Mouse (Mus musculus): ENCODE results near the gene Gm20708. TPM values are rescaled to one million over a fixed set of nuclear protein-coding genes. Genes with fewer than 3 reads are reported as not detected.
A peak's percentile ranks its signal among the peaks of the same experiment; 100 is the strongest.

The Gm20708 gene
- polyA plus RNA-seq (2015; fragmentation: Nextera tagmentation; extraction: Ambion mirVana), result 0.30 TPM in 1 of 2 replicates, not detected in the other

DNA sequence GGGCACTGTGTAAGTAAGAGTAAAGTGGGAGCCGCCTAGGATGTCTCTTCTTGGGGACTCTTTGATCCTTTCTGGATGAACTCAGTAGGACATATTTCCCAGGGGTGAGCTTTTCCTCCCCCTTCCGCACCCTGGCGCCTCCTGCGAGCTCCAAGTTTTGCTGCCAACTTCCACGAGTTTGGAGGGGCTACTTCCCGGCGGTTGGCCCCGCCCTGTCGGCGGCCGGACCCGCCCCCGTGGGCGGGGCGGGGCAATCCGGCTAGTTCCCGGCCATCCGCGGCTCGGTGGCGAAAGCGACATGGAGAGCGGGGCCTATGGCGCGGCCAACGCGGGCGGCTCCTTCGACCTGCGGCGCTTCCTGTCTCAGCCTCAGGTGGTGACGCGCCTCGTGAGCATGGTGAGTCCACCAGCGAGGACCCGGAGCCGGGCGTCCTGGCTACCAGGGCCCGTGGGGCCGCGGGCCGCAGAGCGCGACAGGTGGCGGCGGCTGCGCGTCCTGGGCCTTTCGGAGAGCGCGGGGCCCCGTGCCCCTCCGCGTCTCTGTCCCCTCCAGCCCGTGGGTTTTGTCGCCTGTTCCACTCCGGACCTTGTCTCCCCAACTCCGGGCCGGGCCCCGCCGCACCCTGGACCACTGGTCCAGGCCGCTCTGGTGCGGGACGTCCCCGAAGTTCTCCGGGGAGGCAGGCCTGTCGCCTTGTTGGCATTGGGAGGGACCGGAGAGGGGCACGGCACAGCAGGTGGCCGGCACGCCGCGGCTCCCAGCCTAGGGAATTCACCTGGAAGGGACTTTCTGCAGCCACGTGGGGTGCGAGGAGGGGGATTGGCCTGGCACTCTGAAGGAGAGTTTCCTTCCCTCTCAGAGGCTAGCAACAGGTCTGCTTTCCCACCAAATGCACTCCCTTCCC is at the start of gene Gm20708, which contains the start of gene Syngr2:
Gm20708 (plus strand) TSS at position 262 of the 905 bp plus-strand sequence.
Syngr2 (plus strand) TSS at position 262 of the 905 bp plus-strand sequence.
- Histone ChIP-seq H3K9me3 (replicated peaks) (no peaks in the 10 kb centered on the region), H3K27me3 (no peaks in the 10 kb centered on the region), H3K9ac (peak within 1 kb of the TSS; percentile 91), H3K36me3 (peaks cover 79% of the 10 kb centered on the region), H3K4me1 (replicated peaks) (peaks cover 89% of the 10 kb centered on the region), H3K4me2 (peak within 1 kb of the TSS; percentile 83), H3K4me3 (replicated peaks) (peak within 1 kb of the TSS; percentile 81), H3K27ac (peak within 1 kb of the TSS; percentile 87)
- ATAC-seq (ENCODE audit: low read depth) (peak; percentile 72), DNase-seq (peak; percentile 79)
- under 1% methylated on average over 75 of the region's 75 CpGs for WGBS (ENCODE audit: insufficient replicate concordance)

DNA sequence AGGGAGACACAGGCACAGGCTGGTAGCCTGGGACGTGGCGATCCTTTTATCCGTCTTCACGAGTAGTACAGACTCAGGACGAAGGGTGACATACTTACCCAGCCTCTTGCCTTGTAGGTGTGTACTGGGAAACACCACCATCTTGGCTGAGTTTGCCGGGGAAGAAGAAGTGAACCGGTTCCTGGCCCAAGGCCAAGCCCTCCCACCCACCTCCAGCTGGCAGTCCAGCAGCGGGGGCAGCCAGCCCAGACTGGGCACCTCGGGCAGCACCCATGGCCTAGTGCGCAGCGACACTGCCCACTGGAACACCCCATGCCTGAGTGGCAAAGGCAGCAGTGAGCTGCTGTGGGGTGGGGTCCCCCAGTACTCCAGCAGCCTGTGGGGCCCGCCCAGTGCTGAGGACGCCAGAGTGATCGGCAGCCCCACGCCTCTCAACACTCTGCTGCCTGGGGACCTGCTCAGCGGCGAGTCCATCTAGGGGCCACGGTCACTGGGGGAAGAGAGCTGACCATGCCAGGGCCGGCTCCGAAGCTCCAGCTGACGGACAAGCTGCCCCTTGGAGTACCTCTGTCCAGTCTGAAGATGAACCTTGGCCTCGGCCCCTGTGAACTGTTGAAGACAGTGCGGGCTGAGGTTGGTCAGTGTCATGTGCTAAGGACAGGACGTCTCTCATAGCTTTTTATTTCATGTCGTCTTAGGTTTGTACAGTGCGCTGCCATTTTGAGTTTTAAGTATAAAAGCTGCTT is 48.9 kb upstream of the Gm20708 start:
- DNase-seq (no peak), ATAC-seq (ENCODE audit: low read depth) (no peak)
- WGBS (ENCODE audit: insufficient replicate concordance), result 89% methylated on average over 26 of the region's 26 CpGs
- Histone ChIP-seq H3K36me3 (peaks cover 78% of the 10 kb centered on the region), H3K27ac (no peak overlapping the region), H3K4me3 (replicated peaks) (no peak overlapping the region), H3K4me1 (replicated peaks) (no peaks in the 10 kb centered on the region; the same call in none of the 2 replicates), H3K9me3 (replicated peaks) (no peaks in the 10 kb centered on the region), H3K27me3 (no peaks in the 10 kb centered on the region), H3K4me2 (no peak overlapping the region), H3K9ac (no peak overlapping the region)

DNA sequence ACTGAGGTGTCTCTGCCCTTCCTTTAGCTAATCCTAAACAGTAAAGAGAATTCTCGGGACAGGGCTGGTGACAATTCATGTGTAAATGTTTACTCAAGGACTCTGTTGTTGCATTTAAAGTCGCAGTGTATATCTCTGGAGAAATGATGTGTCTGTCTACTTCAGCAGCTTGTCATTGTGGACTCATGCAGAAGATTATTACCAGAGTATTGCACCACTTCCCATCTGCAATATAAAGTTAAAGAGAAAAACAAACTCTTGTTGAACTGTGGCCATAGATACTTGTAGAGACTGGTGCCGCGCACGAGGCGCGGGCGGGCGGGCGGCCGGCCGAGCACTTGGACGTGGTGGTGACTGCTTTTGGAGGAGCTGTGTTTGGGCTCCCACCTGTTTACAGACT is 47.7 kb upstream of the Gm20708 start:
- no peak for ATAC-seq (ENCODE audit: low read depth)
- no peaks in the 10 kb centered on the region for H3K27me3 ChIP-seq
- no peak overlapping the region for H3K4me3 ChIP-seq (replicated peaks)
- WGBS (ENCODE audit: insufficient replicate concordance), result 87% methylated on average over 13 of the region's 13 CpGs
- H3K27ac ChIP-seq, result no peak overlapping the region
- H3K4me2 ChIP-seq, result no peak overlapping the region
- no peak overlapping the region for H3K9ac ChIP-seq
- H3K4me1 ChIP-seq (replicated peaks), result no peaks in the 10 kb centered on the region; the same call in none of the 2 replicates
- no peak for DNase-seq
- peaks cover 80% of the 10 kb centered on the region for H3K36me3 ChIP-seq
- H3K9me3 ChIP-seq (replicated peaks), result no peaks in the 10 kb centered on the region

DNA sequence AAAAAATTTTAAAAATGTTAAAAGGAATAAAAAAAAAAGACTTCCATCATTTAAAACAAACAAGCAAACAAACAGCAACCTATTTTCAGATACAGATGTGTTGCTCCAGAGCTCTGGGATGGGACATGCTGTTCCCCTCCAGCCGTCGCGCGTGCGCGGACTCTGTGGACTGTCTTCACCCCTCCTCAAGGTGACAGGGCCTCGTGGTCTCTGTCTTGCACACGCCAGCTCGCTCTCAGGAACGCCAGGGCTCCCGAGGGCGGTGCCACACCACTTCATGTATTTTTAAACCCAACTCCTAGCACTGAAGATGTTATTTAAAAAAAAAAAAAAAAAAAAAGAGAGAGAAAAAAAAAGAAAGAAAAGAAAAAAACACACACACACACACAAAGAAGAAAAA is 47.2 kb upstream of the Gm20708 start:
- Histone ChIP-seq H3K36me3 (peaks cover 81% of the 10 kb centered on the region), H3K4me1 (replicated peaks) (no peaks in the 10 kb centered on the region; the same call in none of the 2 replicates), H3K4me3 (replicated peaks) (no peak overlapping the region), H3K27ac (no peak overlapping the region), H3K9ac (no peak overlapping the region), H3K4me2 (no peak overlapping the region), H3K9me3 (replicated peaks) (no peaks in the 10 kb centered on the region), H3K27me3 (no peaks in the 10 kb centered on the region)
- DNase-seq, result no peak
- 79% methylated on average over 12 of the region's 12 CpGs for WGBS (ENCODE audit: insufficient replicate concordance)
- ATAC-seq (ENCODE audit: low read depth), result no peak

DNA sequence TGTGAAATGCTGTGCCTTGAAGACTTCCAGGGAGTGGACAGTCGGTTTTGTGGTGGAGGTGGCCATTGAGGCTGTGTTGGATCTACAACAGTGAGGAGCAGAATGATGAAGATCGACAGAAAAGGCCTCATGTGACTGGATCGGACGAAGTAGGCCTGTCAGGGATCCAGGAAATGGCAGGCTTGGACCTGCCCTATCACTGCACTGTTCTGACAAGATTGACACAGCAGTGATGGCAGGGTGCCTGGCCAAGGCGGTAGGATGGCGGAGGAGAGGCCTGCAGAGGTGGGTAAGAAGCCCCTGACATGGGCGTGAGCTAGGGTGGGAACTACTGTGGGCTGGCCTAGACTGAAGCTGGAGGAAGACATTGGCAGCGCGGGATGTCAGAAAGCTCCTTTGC is 45.1 kb upstream of the Gm20708 start:
- Histone ChIP-seq H3K27ac (no peak overlapping the region), H3K9me3 (replicated peaks) (no peaks in the 10 kb centered on the region), H3K4me1 (replicated peaks) (peaks cover 7% of the 10 kb centered on the region), H3K27me3 (no peaks in the 10 kb centered on the region), H3K4me3 (replicated peaks) (no peak overlapping the region), H3K36me3 (peaks cover 80% of the 10 kb centered on the region), H3K9ac (no peak overlapping the region), H3K4me2 (no peak overlapping the region)
- DNase-seq, result no peak
- no peak for ATAC-seq (ENCODE audit: low read depth)
- WGBS (ENCODE audit: insufficient replicate concordance), result 86% methylated on average over 9 of the region's 9 CpGs

DNA sequence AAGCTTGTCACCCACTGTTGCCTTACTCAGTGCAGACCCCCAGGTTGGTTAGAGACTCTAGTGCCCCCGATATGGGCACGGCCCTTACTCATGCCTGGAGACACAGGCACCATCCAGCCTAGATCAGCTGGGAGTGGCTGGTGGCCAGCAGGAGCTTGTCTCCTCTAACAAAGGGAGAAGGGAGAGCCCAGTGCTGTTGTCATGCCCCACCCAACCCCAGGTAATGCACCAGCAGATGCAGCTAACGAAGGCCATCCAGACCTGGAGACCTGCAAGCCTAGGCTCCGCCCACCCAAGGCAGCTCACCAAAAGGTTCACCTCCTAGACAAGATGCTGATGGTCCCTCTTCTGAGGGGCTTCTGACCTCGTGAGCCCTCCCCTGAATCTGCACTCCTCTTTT is 44.1 kb upstream of the Gm20708 start:
- no peak overlapping the region for H3K4me3 ChIP-seq (replicated peaks)
- no peak for DNase-seq
- H3K4me2 ChIP-seq, result no peak overlapping the region
- WGBS (ENCODE audit: insufficient replicate concordance), result 76% methylated on average over 5 of the region's 5 CpGs
- H3K36me3 ChIP-seq, result peaks cover 80% of the 10 kb centered on the region
- H3K4me1 ChIP-seq (replicated peaks), result peaks cover 10% of the 10 kb centered on the region
- ATAC-seq (ENCODE audit: low read depth), result no peak
- H3K9me3 ChIP-seq (replicated peaks), result no peaks in the 10 kb centered on the region
- H3K9ac ChIP-seq, result no peak overlapping the region
- H3K27me3 ChIP-seq, result no peaks in the 10 kb centered on the region
- H3K27ac ChIP-seq, result no peak overlapping the region

DNA sequence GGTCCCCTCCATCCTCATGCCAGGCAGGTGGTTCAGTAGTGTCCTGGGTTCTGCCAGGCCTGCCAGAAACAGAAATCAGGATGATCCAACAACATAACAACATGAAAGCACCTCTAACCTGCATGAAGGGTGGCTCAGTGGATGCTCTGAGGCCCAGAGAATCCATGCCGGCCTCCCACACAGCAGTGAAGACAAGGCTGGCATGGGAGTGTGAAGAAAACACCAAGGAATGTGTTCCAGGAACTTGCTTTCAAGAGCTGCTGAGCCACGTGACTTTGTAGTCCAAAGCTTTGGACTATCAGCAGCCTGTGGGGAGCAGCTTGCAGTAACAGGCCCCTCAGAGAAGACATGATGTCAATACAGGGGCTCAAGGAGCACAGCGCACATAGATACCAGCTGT is 43.2 kb upstream of the Gm20708 start:
- Histone ChIP-seq H3K4me3 (replicated peaks) (no peak overlapping the region), H3K4me2 (no peak overlapping the region), H3K27me3 (no peaks in the 10 kb centered on the region), H3K36me3 (peaks cover 80% of the 10 kb centered on the region), H3K4me1 (replicated peaks) (peaks cover 10% of the 10 kb centered on the region), H3K27ac (no peak overlapping the region; the same call in 1 of the 2 replicates), H3K9ac (no peak overlapping the region), H3K9me3 (replicated peaks) (no peaks in the 10 kb centered on the region)
- ATAC-seq (ENCODE audit: low read depth) (no peak), DNase-seq (no peak)
- WGBS (ENCODE audit: insufficient replicate concordance), result 90% methylated on average over 3 of the region's 3 CpGs

DNA sequence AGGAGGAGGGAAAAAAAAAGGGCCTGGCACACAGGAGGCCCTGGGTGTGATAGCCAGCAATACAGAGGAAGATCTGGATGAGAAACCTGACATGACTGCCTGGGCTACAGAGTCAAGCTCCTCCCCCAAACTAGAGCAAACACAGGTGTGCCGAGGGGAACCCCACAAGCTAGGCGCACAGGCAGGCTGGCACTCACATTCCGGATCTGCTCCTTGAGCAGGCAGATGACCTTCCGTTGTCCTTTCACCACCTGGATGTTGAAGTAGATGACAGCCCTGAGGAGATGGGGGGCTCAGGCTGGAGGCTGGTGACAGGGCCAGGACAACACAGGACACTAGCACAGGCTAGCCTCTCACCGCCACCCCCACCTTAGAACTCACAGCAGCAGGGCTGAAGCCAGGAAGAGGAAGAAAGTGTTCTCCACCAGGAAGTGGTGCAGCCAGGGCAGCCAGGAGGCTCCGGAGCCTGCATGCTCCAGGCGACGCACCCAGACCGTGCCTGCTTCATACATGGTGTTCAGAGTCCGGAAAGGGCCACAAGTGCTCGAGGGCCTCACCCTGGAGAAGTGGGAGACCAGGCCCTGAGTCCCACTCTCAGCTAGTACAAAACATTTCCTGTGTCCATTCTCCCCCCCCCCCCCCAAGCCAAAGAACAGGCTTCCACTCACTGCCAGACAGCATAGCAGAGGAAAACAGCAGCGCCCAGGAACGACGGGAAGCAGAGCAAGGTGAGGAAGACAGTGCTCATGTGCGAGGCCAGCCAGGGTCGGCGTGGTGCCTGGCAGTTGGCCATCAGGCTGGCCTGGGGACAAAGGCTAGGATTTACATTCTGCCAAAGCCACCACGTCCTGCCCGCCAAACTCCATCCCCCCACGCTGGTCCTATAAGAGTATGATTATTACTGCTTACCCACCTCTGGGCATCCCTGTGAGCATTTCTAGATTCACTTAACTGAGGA is 40.5 kb upstream of the Gm20708 start:
- Histone ChIP-seq H3K27me3 (no peaks in the 10 kb centered on the region), H3K9me3 (replicated peaks) (no peaks in the 10 kb centered on the region), H3K36me3 (peaks cover 99% of the 10 kb centered on the region), H3K4me2 (no peak overlapping the region), H3K27ac (no peak overlapping the region), H3K9ac (no peak overlapping the region), H3K4me1 (replicated peaks) (peaks cover 19% of the 10 kb centered on the region), H3K4me3 (replicated peaks) (no peak overlapping the region)
- DNase-seq (no peak), ATAC-seq (ENCODE audit: low read depth) (no peak)
- 86% methylated on average over 20 of the region's 20 CpGs for WGBS (ENCODE audit: insufficient replicate concordance)

DNA sequence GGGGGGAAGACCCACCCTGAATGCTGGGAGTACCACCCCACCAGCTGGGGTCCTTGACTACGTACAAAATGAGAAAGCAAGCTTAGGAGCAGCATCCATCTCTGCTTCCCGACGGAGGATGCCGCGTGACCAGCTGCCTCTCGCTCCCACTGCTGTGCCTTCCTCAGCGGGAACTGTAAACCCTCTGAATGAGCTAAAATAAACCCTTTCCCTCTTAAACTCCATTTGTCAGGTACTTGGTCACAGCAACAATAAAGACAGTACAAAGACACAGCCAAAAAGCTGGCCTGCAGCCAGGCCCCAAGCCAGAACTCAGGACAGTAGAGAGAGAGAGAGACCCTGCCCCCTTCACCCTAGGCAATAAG is 39.8 kb upstream of the Gm20708 start:
- no peak for DNase-seq
- Histone ChIP-seq H3K36me3 (peaks cover 99% of the 10 kb centered on the region), H3K27ac (no peak overlapping the region), H3K9me3 (replicated peaks) (no peaks in the 10 kb centered on the region), H3K4me1 (replicated peaks) (peaks cover 20% of the 10 kb centered on the region), H3K4me3 (replicated peaks) (no peak overlapping the region), H3K4me2 (no peak overlapping the region), H3K27me3 (no peaks in the 10 kb centered on the region), H3K9ac (no peak overlapping the region)
- WGBS (ENCODE audit: insufficient replicate concordance), result 92% methylated on average over 7 of the region's 7 CpGs
- no peak for ATAC-seq (ENCODE audit: low read depth)

DNA sequence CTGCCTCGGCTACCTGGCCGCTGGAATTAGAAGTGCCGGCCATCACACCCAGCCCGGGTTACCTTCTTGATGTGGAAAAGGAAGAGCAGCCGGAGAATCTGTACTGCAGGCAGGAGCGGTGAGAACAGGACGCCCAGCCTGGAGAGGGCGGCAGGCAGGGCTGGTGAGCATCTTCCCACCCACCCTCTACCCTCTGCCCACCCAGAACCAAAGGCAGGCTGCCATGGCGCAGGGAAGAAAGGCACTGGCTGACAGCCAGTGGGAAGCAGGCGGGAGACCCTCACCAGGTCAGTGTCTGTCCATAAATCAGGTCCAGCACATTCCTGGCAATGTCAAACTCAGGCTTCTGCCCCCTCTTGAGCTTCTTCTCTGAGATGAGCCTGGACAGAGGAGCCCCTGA is 39.1 kb upstream of the Gm20708 start:
- DNase-seq (no peak), ATAC-seq (ENCODE audit: low read depth) (no peak)
- Histone ChIP-seq H3K4me2 (no peak overlapping the region), H3K4me1 (replicated peaks) (peaks cover 20% of the 10 kb centered on the region), H3K9ac (no peak overlapping the region), H3K27ac (no peak overlapping the region), H3K4me3 (replicated peaks) (no peak overlapping the region), H3K36me3 (peaks cover 99% of the 10 kb centered on the region), H3K27me3 (no peaks in the 10 kb centered on the region), H3K9me3 (replicated peaks) (no peaks in the 10 kb centered on the region)
- WGBS (ENCODE audit: insufficient replicate concordance), result 92% methylated on average over 10 of the region's 10 CpGs

Data from liver, embryonic 13.5 days (tissue).